Mouse (Mus musculus): ENCODE measurements around the gene Vars. TPM values are rescaled to one million over a fixed set of nuclear protein-coding genes. Genes with fewer than 3 reads are reported as not detected.

The Vars gene
- polyA plus RNA-seq, 1 experiment from 2014 or later = 35.5 TPM

GRCm38 (mm10) chr17:35024691-35025488 is 24.1 kb downstream of the Vars start:
- Histone ChIP-seq H3K27ac (replicated peaks) (no peak overlapping the region; the same call in 1 of the 2 replicates), H3K9ac (ENCODE audit: low read length) (peak overlapping the region; percentile 23; the same call in 1 of the 2 replicates), H3K27me3 (ENCODE audit: control insufficient read depth, insufficient read depth, low read length) (no peaks in the 10 kb centered on the region), H3K9me3 (ENCODE audit: control insufficient read depth, low read length) (no peaks in the 10 kb centered on the region), H3K4me1 (replicated peaks; ENCODE audit: control insufficient read depth, insufficient read depth) (no peaks in the 10 kb centered on the region; the same call in 1 of the 2 replicates), H3K36me3 (ENCODE audit: control insufficient read depth, insufficient read depth, low read length) (no peaks in the 10 kb centered on the region), H3K4me2 (replicated peaks; ENCODE audit: low read depth) (no peak overlapping the region), H3K4me3 (ENCODE audit: low read depth, low read length) (no peak overlapping the region)
- DNase-seq (ENCODE audit: low spot score) = no peak
- 44% methylated on average over 10 of the region's 10 CpGs for WGBS
- TF ChIP-seq EP300 (optimal IDR thresholded peaks at IDR 0.05) = no peak
- TF ChIP-seq CTCF (IDR thresholded peaks at IDR 0.05; ENCODE audit: low read depth) = no peak
- no peak for ATAC-seq (ENCODE audit: low FRiP score, low TSS enrichment)

DNA sequence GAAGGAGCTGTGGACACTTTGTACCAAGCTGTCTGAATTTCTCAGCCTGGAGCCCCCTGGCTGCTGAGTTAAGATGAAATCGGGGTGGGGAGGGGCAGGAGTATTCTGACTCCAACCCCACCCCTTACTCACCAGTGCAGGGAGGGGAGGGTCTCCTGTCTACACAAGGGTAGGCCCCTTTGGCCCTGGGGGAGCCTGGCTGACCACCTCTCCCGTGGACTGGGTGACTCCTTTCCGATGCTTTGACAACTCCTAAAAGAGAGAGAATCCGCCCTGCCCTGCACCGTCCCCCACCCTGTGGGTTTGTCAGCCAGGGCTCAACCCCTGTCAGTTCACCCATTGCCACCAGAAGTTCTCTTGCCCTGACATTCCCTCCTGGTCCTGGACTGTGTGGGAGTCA is 25.4 kb downstream of the Vars start:
- DNase-seq (ENCODE audit: low spot score) (no peak), ATAC-seq (ENCODE audit: low FRiP score, low TSS enrichment) (no peak)
- TF ChIP-seq CTCF (IDR thresholded peaks at IDR 0.05; ENCODE audit: low read depth) = no peak
- H3K4me2 ChIP-seq (replicated peaks; ENCODE audit: low read depth) = no peak overlapping the region
- no peaks in the 10 kb centered on the region for H3K9me3 ChIP-seq (ENCODE audit: control insufficient read depth, low read length)
- H3K4me1 ChIP-seq (replicated peaks; ENCODE audit: control insufficient read depth, insufficient read depth) = no peaks in the 10 kb centered on the region; the same call in 1 of the 2 replicates
- H3K9ac ChIP-seq (ENCODE audit: low read length) = no peak overlapping the region
- H3K4me3 ChIP-seq (ENCODE audit: low read depth, low read length) = no peak overlapping the region
- WGBS = 71% methylated on average over 5 of the region's 5 CpGs
- no peaks in the 10 kb centered on the region for H3K27me3 ChIP-seq (ENCODE audit: control insufficient read depth, insufficient read depth, low read length)
- no peaks in the 10 kb centered on the region for H3K36me3 ChIP-seq (ENCODE audit: control insufficient read depth, insufficient read depth, low read length)
- no peak overlapping the region for H3K27ac ChIP-seq (replicated peaks)

- ATAC-seq (ENCODE audit: low FRiP score, low TSS enrichment) (peak; percentile 14; the same call in 1 of the 2 replicates), DNase-seq (ENCODE audit: low spot score) (no peak)
- Histone ChIP-seq H3K4me1 (replicated peaks; ENCODE audit: control insufficient read depth, insufficient read depth) (no peaks in the 10 kb centered on the region; the same call in 1 of the 2 replicates), H3K4me3 (ENCODE audit: low read depth, low read length) (peak within 1 kb of the TSS; percentile 4; the same call in 1 of the 2 replicates), H3K27me3 (ENCODE audit: control insufficient read depth, insufficient read depth, low read length) (no peaks in the 10 kb centered on the region), H3K27ac (replicated peaks) (peak within 1 kb of the TSS; percentile 53), H3K9me3 (ENCODE audit: control insufficient read depth, low read length) (no peaks in the 10 kb centered on the region), H3K36me3 (ENCODE audit: control insufficient read depth, insufficient read depth, low read length) (no peaks in the 10 kb centered on the region), H3K9ac (ENCODE audit: low read length) (no peak within 1 kb of the TSS), H3K4me2 (replicated peaks; ENCODE audit: low read depth) (peak within 1 kb of the TSS; percentile 18)
- no peak for TF ChIP-seq CTCF (IDR thresholded peaks at IDR 0.05; ENCODE audit: low read depth)
- no peak for TF ChIP-seq EP300 (optimal IDR thresholded peaks at IDR 0.05)
- 37% methylated on average over 13 of the region's 13 CpGs for WGBS
Measured at GRCm38 (mm10) chr17:35027277-35028068, 26.7 kb downstream of the Vars start, which contains the start of gene Sapcd1. Gene Sapcd1, minus strand, starts transcription at chr17:35028016.

DNA sequence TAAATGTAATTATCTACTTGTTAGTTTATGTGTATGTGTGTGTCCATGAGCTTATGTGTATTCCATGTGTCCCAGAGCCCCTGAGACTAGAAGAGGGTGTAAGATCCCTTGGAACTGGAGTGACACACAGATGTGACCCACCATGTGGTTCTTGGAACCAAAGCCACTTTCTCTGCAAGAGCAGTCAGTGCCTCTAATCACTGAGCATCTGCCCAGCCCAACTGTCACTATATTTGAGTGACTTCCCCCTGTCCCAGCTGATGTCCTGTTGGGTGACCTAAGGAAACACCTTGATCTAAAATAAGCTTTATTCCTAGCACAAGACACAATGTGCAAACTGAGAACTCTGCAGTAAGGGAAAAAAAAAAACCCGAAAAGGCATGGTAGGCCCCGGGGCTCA is 27.5 kb downstream of the Vars start:
- Histone ChIP-seq H3K9ac (ENCODE audit: low read length) (no peak overlapping the region), H3K4me3 (ENCODE audit: low read depth, low read length) (no peak overlapping the region), H3K27me3 (ENCODE audit: control insufficient read depth, insufficient read depth, low read length) (no peaks in the 10 kb centered on the region), H3K4me1 (replicated peaks; ENCODE audit: control insufficient read depth, insufficient read depth) (no peaks in the 10 kb centered on the region; the same call in 1 of the 2 replicates), H3K36me3 (ENCODE audit: control insufficient read depth, insufficient read depth, low read length) (no peaks in the 10 kb centered on the region), H3K9me3 (ENCODE audit: control insufficient read depth, low read length) (no peaks in the 10 kb centered on the region), H3K4me2 (replicated peaks; ENCODE audit: low read depth) (no peak overlapping the region), H3K27ac (replicated peaks) (no peak overlapping the region)
- no peak for ATAC-seq (ENCODE audit: low FRiP score, low TSS enrichment)
- TF ChIP-seq EP300 (optimal IDR thresholded peaks at IDR 0.05) (no peak), CTCF (IDR thresholded peaks at IDR 0.05; ENCODE audit: low read depth) (no peak)
- WGBS = 78% methylated on average over 2 of the region's 2 CpGs
- no peak for DNase-seq (ENCODE audit: low spot score)

DNA sequence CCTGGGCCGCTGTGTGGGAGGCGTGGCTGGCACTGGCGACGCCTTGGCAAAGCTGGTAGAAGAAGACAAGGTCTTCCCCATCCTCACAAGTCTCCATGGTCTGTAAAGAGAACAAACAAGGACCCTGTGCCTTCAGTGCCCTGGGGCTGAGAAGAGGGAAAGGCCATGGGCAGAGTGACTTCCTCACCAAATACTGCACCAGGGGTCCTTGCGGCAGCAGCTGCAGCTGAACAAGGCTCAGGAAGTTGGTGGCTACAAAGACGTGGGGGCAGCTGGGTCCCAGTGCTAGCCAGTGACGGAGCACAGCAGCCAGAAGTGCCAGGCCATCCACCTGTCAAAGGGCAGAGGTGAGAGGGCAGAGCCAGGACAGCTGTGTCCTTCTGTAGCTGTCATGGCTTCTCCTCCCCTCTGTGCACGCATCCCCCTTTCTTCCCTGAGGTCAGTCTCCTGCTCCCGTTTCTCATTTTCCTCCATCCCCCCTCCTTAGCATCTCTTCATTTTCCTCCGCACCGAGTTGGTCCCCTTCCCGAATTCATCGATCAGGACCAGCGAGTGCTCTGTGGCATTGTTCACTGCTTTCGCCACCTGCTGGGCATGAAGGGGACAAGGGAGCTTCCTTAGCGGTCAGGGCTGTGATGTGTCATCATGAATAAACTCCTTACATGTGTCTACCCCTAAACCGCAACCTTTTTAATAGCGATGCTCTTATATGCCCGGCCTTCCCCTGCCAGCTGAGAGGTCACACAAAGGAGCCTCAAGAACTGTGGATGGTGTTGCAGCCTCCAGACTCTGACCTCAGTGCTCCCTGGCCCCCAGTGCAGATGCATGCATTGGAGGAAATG is 29.1 kb downstream of the Vars start:
- no peaks in the 10 kb centered on the region for H3K36me3 ChIP-seq (ENCODE audit: control insufficient read depth, insufficient read depth, low read length)
- no peaks in the 10 kb centered on the region for H3K27me3 ChIP-seq (ENCODE audit: control insufficient read depth, insufficient read depth, low read length)
- no peak for TF ChIP-seq EP300 (optimal IDR thresholded peaks at IDR 0.05)
- TF ChIP-seq CTCF (IDR thresholded peaks at IDR 0.05; ENCODE audit: low read depth) = peak; percentile 76
- no peak overlapping the region for H3K27ac ChIP-seq (replicated peaks)
- DNase-seq (ENCODE audit: low spot score) = no peak
- no peak overlapping the region for H3K9ac ChIP-seq (ENCODE audit: low read length)
- H3K4me3 ChIP-seq (ENCODE audit: low read depth, low read length) = no peak overlapping the region
- H3K4me1 ChIP-seq (replicated peaks; ENCODE audit: control insufficient read depth, insufficient read depth) = no peaks in the 10 kb centered on the region; the same call in 1 of the 2 replicates
- H3K9me3 ChIP-seq (ENCODE audit: control insufficient read depth, low read length) = no peaks in the 10 kb centered on the region
- H3K4me2 ChIP-seq (replicated peaks; ENCODE audit: low read depth) = no peak overlapping the region
- ATAC-seq (ENCODE audit: low FRiP score, low TSS enrichment) = no peak
- WGBS = 37% methylated on average over 19 of the region's 19 CpGs
